Mouse (Mus musculus): ENCODE results near the gene Eif3i.

GRCm38 (mm10) chr4:129640638-129641467 lies 40.4 kb upstream of the Eif3i start, which contains the start of gene Txlna:
- TF ChIP-seq POLR2A (IDR thresholded peaks at IDR 0.05; ENCODE audit: insufficient read depth, low read depth, low read length) (peak; percentile 85), EP300 (IDR thresholded peaks at IDR 0.05; ENCODE audit: insufficient read depth, low read depth, low read length) (0 out of 2 replicates have a peak, but pooled peaks have one; percentile 22)
